Mouse (Mus musculus) kidney, adult 9 months (tissue): ENCODE data around the gene Dock7.
A peak's percentile ranks its signal among the peaks of the same experiment; 100 is the strongest.

Experiments
- DNase-seq: peaks from one replicate; pipeline ENCODE4 v3.0.0; 2022

The Dock7 gene

GRCm38 (mm10) chr4:99121123-99121755, 524 bp upstream of the Dock7 start:
- no peak for DNase-seq

DNA sequence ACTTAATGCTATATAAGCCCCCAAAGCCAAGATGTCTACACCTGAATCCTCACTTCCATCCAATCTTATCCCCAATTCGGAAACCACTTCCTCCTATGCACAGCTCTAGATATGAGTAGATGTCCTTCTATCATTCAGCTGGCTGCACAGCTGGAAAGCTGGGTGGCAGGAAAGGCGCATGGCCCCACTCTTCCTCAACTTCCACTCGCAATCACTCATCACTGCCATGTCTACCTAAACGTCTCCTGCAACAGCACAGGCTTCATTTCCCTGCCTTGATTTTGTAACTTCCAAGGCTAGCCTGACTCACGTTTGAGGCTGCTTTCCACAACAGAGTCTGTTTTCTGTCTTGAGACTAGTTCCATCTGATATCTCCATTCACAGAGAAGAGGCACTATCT, 1.7 kb downstream of the Dock7 start:
- no peak for DNase-seq

- DNase-seq, result no peak
Observed at GRCm38 (mm10) chr4:99115797-99116196, 4.9 kb downstream of the Dock7 start.

DNA sequence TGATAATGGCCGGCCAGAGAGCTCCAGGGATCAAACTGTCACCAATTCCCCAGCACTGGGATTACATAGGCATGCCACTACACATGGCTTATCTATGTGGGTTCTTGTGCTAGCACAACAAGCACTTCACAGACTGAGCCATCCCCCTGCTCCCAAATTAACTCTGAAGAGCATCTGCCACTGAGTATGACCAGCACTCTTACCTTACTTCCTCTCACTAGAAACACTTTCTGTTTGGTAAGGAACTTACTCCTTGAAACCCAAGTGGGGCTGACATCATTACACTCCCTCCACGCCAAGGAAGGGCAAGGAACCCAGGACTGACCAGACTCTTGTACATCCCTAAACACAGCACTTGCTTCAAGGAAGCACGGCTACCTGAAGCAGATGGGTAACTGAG, 9.0 kb downstream of the Dock7 start:
- DNase-seq, result no peak

DNA sequence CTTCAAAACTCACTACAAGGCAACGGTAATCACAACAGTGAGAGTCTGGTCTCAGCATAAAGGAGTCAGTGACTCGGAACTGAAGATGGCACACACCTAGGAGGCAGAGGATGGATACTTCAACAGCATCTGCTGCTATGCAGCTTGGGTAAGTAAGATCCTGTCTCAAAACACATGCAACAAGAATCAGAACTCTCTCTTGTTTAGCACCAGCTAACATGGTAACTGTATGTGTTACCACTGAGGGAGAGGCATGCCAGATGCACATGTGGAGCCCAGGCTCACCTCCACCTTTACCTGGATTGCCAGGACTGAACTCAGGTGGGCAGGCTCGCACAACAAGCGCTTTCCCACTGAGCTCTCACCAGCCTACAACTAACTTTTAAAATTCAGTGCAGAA, 11.9 kb downstream of the Dock7 start:
- DNase-seq, result no peak

- no peak for DNase-seq
Observed at GRCm38 (mm10) chr4:99102846-99103245, 17.9 kb downstream of the Dock7 start.

- DNase-seq, result no peak
Observed at GRCm38 (mm10) chr4:99100724-99101123, 20.0 kb downstream of the Dock7 start.

DNA sequence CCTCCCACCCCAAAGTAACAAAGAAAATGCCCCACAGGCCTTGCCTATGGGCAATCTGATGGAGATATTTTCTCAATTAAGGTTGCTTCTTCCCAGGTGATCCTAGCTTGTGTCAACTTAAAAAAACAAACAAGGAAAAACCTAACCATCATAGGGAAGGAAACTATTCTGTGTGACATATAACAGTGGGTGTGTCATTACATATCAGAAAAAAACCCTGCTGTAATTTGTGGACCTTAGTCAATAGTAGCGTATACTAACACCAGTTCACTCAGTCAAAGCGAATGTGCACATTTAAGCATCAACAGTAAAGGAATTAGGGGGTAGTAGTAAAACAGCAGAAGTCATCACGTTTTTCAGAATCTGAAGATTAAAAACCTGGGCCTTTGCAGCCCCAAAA, 28.9 kb downstream of the Dock7 start:
- no peak for DNase-seq

DNA sequence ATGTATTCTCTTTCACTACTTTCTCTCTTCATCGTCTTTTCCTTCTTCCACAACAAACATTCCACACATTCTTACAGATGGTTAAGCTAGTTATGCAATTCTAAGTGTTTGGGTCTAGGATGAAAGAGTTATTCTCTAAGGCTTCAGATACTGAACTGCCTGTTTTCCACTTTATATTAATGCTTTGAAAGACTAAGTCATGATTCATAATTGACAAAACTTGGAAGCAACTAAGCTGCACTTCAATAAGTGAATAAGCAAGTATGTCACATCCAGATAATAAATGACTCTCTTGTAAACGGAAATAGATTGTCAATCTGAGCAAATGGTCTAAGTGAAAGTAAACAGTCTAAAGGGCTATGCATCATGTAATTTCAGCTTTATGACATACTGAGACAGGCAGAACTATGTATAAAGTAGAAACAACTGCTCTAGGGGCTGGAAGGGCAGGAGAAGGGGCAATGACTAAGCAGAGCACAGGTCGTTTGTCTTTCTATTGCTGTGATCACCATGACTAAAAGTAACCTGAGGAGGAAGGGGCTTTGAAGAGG, 29.5 kb downstream of the Dock7 start:
- DNase-seq, result no peak

- DNase-seq, result no peak
Observed at GRCm38 (mm10) chr4:99087760-99088485, 32.8 kb downstream of the Dock7 start.

- DNase-seq, result no peak
Observed at GRCm38 (mm10) chr4:99083862-99084261, 36.9 kb downstream of the Dock7 start.

- no peak for DNase-seq
Observed at GRCm38 (mm10) chr4:99081169-99081568, 39.5 kb downstream of the Dock7 start.

GRCm38 (mm10) chr4:99078005-99078404, 42.7 kb downstream of the Dock7 start:
- DNase-seq, result no peak

DNA sequence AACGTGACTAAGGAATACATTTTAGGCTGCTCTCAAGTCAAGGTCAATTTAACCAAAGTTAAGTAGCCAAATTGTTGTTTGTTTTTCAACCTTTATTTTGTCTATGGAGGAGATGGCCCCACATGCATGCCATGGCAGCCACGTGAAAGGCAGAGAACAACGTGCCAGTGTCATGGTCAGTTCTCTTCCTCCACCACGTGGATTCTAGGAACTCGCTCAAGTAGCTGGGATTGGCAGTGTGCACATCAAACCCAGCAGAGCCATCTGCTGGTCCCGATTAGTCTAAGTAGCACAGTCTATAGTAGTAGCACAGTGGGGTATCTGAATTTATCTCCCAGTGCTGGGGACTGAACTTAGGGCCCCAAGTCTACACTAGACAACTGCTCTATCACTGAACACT, 51.9 kb downstream of the Dock7 start:
- DNase-seq, result peak; percentile 11

DNA sequence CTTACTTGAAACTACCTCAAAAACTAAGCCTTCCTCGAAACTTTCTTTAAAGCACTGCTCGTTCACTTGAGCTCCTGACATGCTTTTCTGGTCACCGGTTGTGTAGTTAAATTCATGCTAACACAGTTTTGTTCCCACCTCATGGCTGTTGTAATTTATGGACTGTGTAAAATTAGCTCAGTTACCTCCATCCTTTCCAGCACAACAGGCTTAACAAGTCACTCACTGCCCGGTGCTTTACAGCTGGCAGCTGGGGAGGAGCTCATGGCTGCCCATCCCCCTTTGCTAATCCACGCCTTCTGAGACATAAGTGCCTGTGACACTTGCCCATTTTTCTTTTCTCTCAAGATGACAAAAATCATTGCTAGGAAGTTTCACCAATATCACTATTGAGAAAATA, 56.2 kb downstream of the Dock7 start:
- peak; percentile 26 for DNase-seq

DNA sequence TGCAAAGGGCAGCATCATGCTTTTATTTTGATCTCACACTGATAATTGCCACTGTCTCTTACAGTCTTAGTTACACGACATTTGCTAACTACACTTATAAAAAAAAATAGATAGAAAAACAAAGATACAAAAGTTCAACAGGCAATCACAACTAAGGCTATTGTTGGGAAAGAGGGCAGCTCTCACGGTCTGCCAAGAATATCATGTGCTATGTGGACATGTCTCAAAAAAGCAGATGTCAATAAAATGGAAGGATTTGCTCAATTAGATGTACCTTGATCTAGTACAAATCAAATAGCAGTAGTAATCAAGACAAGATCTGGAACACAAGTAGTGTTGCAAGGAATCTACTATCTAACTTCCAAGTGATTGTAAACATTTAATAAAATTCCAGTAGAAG, 72.1 kb downstream of the Dock7 start:
- no peak for DNase-seq

GRCm38 (mm10) chr4:99046471-99046870, 74.2 kb downstream of the Dock7 start:
- DNase-seq, result peak; percentile 8

GRCm38 (mm10) chr4:99044854-99045253, 75.9 kb downstream of the Dock7 start:
- no peak for DNase-seq

DNA sequence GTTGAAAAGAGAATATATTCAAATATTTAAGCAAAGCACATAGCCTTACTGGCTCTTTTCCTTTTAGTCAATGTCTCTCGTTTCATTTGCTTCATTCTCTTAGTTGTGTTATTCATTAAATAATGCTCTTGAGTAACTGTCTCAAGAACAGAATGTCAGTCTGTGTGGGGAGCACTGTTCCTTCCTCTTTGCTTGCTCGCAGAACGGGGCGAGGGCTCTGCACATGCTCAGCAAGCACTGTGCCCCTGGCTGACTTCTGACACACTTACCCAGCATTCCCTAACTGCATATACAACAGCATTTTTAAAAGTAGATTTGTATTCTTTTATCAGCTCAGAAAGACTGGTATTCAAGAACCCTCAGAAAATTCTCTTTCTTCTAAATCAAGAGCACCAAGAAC, 87.8 kb downstream of the Dock7 start:
- DNase-seq, result peak; percentile 57

DNA sequence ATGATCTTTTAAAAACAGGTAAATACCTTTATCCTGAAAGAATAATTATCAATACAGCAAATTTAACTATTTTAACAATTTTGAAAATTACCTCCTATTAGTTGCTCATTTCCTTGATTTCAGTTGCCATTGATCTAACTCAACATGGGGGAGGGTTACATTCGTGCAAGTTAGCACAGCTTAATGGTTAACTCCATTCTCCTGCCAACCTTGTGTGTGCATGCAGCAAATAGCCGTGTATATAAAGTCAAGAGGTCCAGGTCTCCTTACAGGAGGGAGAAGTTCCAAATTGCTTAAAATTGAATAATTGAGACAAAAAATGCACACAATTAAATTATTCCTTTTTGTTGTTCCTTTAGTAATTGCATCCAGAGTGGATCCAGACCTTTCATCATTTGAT, 90.0 kb downstream of the Dock7 start, which contains the start of gene Angptl3:
Angptl3 (plus strand) TSS at position 269 of the 400 bp plus-strand sequence.
- DNase-seq, result peak; percentile 82

GRCm38 (mm10) chr4:99028377-99028776, 92.3 kb downstream of the Dock7 start:
- peak; percentile 7 for DNase-seq

- no peak for DNase-seq
Observed at GRCm38 (mm10) chr4:99022221-99022620, 98.5 kb downstream of the Dock7 start.

DNA sequence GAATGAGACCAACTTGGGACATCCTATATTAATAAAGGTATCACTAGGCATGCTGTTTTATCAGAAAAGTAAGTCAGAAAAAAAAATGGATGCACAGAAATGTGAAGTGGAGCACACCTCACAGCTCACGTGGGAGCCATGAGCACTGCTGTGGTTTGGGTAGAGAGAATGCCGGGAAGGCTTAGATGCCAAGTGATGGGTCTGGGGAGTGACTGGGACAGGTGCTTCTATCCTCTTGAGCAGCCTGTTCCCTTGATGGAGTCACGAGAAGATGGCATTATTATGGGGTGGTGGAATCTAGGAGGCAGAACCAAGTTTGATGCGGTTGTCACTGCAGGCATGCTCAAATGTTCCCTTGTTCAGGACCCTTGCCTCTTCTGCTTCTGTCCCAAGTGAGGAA, 109.7 kb downstream of the Dock7 start:
- DNase-seq, result no peak

GRCm38 (mm10) chr4:99006319-99006718, 114.4 kb downstream of the Dock7 start:
- DNase-seq, result no peak
